Mouse (Mus musculus) MEL (cell line): Measurements from ENCODE around the gene Nav1.

ENCODE experiments used
- HCFC1 ChIP-seq: IDR thresholded peaks from 2 replicates; pipeline ENCODE4 v1.6.1; 2012; ENCODE audit warnings: low read depth, mild to moderate bottlenecking, inconsistent platforms, low read length, improper control_type of control experiment, moderate library complexity
- POLR2AphosphoS2 ChIP-seq: IDR thresholded peaks from 2 replicates; pipeline ENCODE4 v1.6.1; 2011; ENCODE audit warnings: low read length, improper control_type of control experiment
- POLR2AphosphoS5 ChIP-seq: IDR thresholded peaks from 2 replicates; pipeline ENCODE4 v1.6.1; 2012; ENCODE audit warnings: low read depth, borderline replicate concordance, mild to moderate bottlenecking, inconsistent platforms, low read length, moderate library complexity, mixed read lengths

DNA sequence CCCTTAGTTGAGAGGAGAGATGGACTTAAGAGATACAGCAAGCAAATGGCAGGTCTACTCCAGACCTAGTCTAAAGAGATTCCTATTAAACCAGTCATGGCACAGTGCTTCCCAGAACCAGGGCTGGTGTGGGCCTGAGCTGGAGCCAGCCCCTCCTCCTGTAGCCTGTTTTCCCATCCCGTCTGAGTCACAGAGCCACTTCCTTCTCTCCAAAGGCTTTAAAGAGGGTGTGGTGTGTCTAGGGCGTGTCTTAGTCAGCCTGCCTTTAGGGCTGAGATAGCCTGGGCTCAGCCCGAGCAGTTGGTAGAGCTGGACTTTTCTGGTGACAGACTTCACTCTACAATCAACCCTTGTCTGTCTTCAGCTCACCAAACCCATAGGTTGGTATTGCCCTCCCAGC, 140.2 kb downstream of the Nav1 start:
- TF ChIP-seq HCFC1 (no peak), POLR2AphosphoS2 (no peak), POLR2AphosphoS5 (no peak)
